Mouse (Mus musculus) heart, postnatal 0 days (tissue): Measurements from ENCODE around the gene Tgfbr2. TPM values are rescaled to one million over a fixed set of nuclear protein-coding genes. Genes with fewer than 3 reads are reported as not detected.
A peak's percentile ranks its signal among the peaks of the same experiment; 100 is the strongest.

Source experiments
- ATAC-seq: fragments of 200-750 bp; cut with Nextera tagmentation; 2 replicates; pipeline ENCODE4 v1.8.0; 2017; ENCODE audit warnings: low read depth, moderate number of reproducible peaks, moderate library complexity; ENCODE audit not compliant: insufficient read depth
- DNase-seq: peaks from one replicate; pipeline ENCODE4 v3.0.0-alpha.2; 2016; ENCODE audit warnings: low spot score
- H3K27ac ChIP-seq: fragments of 300-500 bp; sonication (generic); 2 replicates; pipeline ENCODE4 v1.5.1; 2014; ENCODE audit warnings: low read depth, mild to moderate bottlenecking
- H3K27me3 ChIP-seq: fragments of 300-500 bp; sonication (generic); 2 replicates; pipeline ENCODE4 v1.6.1; 2014; ENCODE audit warnings: low read length, mixed read lengths; ENCODE audit not compliant: control insufficient read depth, insufficient read depth
- H3K36me3 ChIP-seq: fragments of 300-500 bp; sonication (generic); replicated peaks from 2 replicates; pipeline ENCODE4 v1.6.1; 2014; ENCODE audit warnings: low read length, mixed read lengths; ENCODE audit not compliant: control insufficient read depth, insufficient read depth
- H3K4me1 ChIP-seq: fragments of 300-500 bp; sonication (generic); 2 replicates; pipeline ENCODE4 v1.6.1; 2014; ENCODE audit warnings: antibody characterized with exemption; ENCODE audit not compliant: control insufficient read depth, insufficient read depth
- H3K4me2 ChIP-seq: fragments of 300-500 bp; sonication (generic); 2 replicates; pipeline ENCODE4 v1.6.1; 2014; ENCODE audit warnings: low read depth, mild to moderate bottlenecking, low read length, moderate library complexity
- H3K4me3 ChIP-seq: fragments of 300-500 bp; sonication (generic); 2 replicates; pipeline ENCODE4 v1.5.1; 2014; ENCODE audit warnings: low read depth, low read length
- H3K9ac ChIP-seq: fragments of 300-500 bp; sonication (generic); replicated peaks from 2 replicates; pipeline ENCODE4 v1.6.1; 2014; ENCODE audit warnings: low read depth, low read length, mixed read lengths
- H3K9me3 ChIP-seq: fragments of 300-500 bp; sonication (generic); replicated peaks from 2 replicates; pipeline ENCODE4 v1.6.1; 2016; ENCODE audit warnings: low read length; ENCODE audit not compliant: control insufficient read depth
- CTCF ChIP-seq: IDR thresholded peaks from 2 replicates; pipeline ENCODE4 v1.5.1; 2016; ENCODE audit warnings: antibody characterized with exemption, control low read depth, low read depth
- EP300 ChIP-seq: IDR thresholded peaks from 2 replicates; pipeline ENCODE4 v1.6.1; 2016; ENCODE audit warnings: antibody characterized with exemption, low read depth
- WGBS: fragments of 180-500 bp; shearing (Covaris S2); extraction: QIAGEN DNeasy Blood & Tissue Kit; methylation state at CpG from one replicate; pipeline ENCODE4 v1.1.7; 2014; 5-methylcytosine and 5-hydroxymethylcytosine counted together
- polyA plus RNA-seq: library from polyadenylated mRNA; unstranded; fragments of >200 nt; fragmentation: Nextera tagmentation; extraction: Ambion mirVana; gene quantifications from 2 replicates; pipeline ENCODE4 v1.2.1, GENCODE M21; 2015
- total RNA-seq: library from RNA; depleted of rRNA; stranded (reverse); fragments of >200 nt; gene quantifications from 2 replicates; pipeline ENCODE4 v1.2.3, GENCODE M21; 2014; ENCODE audit warnings: low replicate concordance

Gene Tgfbr2
- total and polyA plus RNA-seq, 2 experiments from 2014 or later = 16.0 to 70.8 TPM

DNA sequence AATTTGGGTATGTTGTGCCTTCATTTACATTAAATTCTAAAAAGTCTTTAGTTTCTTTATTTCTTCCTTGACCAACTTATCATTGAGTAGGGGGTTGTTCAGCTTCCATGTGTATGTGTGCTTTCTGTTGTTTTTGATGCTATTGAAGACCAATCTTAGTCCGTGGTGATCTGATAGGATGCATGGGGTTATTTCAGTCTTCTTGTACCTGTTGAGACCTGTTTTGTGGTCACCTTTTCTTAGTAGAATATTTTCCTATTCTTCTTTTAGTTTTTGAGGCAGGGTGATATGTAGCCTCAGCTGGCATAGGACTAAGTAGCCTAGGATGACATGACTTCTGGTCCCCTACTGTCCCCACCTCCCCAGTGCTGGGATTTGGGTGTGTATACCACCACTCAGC, 28.5 kb upstream of the Tgfbr2 start:
- TF ChIP-seq EP300 = no peak
- no peak for TF ChIP-seq CTCF
- Histone ChIP-seq H3K9ac (no peak overlapping the region), H3K27me3 (no peaks in the 10 kb centered on the region), H3K9me3 (no peaks in the 10 kb centered on the region), H3K27ac (no peak overlapping the region), H3K4me1 (no peaks in the 10 kb centered on the region), H3K36me3 (no peaks in the 10 kb centered on the region), H3K4me2 (no peak overlapping the region), H3K4me3 (no peak overlapping the region)
- ATAC-seq (no peak), DNase-seq (no peak)
- WGBS = 91% methylated on average over 1 of the region's 1 CpGs

- Histone ChIP-seq H3K36me3 (no peaks in the 10 kb centered on the region), H3K27me3 (no peaks in the 10 kb centered on the region), H3K4me2 (no peak overlapping the region; the same call in 1 of the 2 replicates), H3K9ac (no peak overlapping the region), H3K4me1 (no peaks in the 10 kb centered on the region), H3K27ac (peak overlapping the region; percentile 38; the same call in 1 of the 2 replicates), H3K4me3 (no peak overlapping the region), H3K9me3 (no peaks in the 10 kb centered on the region)
- DNase-seq = peak; percentile 27
- no peak for ATAC-seq
- TF ChIP-seq CTCF (no peak), EP300 (no peak)
- 24% methylated on average over 9 of the region's 9 CpGs for WGBS
These were observed 24.0 kb upstream of the Tgfbr2 start for GRCm38 (mm10) chr9:116199127-116199526.

DNA sequence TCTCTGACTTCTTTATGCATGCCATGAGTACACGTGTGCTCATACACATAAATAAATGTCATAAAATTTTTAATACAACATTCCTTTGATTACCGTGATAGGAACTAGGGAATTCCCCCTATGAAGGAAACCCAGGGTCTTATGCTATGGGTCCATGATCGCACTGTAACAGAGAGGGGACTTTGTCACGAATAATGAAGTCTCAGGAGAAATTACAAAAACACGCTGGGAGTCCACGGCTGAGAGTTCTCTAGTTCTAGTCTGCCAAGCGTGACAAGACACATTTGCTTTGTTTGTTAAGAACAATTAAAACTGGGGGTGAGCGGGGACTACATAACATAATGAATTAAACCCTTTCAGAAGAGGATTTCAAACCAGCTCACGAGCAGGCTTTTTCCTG, 23.3 kb upstream of the Tgfbr2 start:
- TF ChIP-seq EP300 = no peak
- no peak for TF ChIP-seq CTCF
- no peak for DNase-seq

GRCm38 (mm10) chr9:116197491-116198170, 22.5 kb upstream of the Tgfbr2 start:
- Histone ChIP-seq H3K4me1 (no peaks in the 10 kb centered on the region), H3K27me3 (no peaks in the 10 kb centered on the region), H3K4me2 (no peak overlapping the region), H3K9ac (no peak overlapping the region), H3K27ac (no peak overlapping the region), H3K9me3 (no peaks in the 10 kb centered on the region), H3K36me3 (no peaks in the 10 kb centered on the region), H3K4me3 (no peak overlapping the region)
- TF ChIP-seq EP300 (no peak), CTCF (no peak)
- ATAC-seq = no peak
- WGBS = 84% methylated on average over 11 of the region's 11 CpGs
- DNase-seq = no peak

More for the DNA sequence above, 23.3 kb upstream of the Tgfbr2 start:
- Histone ChIP-seq H3K4me3 (no peak overlapping the region), H3K27ac (no peak overlapping the region), H3K36me3 (no peaks in the 10 kb centered on the region), H3K27me3 (no peaks in the 10 kb centered on the region), H3K9ac (no peak overlapping the region), H3K4me1 (no peaks in the 10 kb centered on the region), H3K4me2 (no peak overlapping the region), H3K9me3 (no peaks in the 10 kb centered on the region)
- 76% methylated on average over 9 of the region's 9 CpGs for WGBS
- no peak for ATAC-seq

- no peak for ATAC-seq
- Histone ChIP-seq H3K36me3 (no peaks in the 10 kb centered on the region), H3K27me3 (no peaks in the 10 kb centered on the region), H3K9me3 (no peaks in the 10 kb centered on the region), H3K27ac (no peak overlapping the region), H3K4me2 (no peak overlapping the region), H3K4me1 (no peaks in the 10 kb centered on the region), H3K9ac (no peak overlapping the region), H3K4me3 (no peak overlapping the region)
- WGBS = 60% methylated on average over 4 of the region's 4 CpGs
- TF ChIP-seq EP300 = no peak
- no peak for TF ChIP-seq CTCF
- no peak for DNase-seq
These were observed 18.8 kb upstream of the Tgfbr2 start for GRCm38 (mm10) chr9:116193889-116194450.

DNA sequence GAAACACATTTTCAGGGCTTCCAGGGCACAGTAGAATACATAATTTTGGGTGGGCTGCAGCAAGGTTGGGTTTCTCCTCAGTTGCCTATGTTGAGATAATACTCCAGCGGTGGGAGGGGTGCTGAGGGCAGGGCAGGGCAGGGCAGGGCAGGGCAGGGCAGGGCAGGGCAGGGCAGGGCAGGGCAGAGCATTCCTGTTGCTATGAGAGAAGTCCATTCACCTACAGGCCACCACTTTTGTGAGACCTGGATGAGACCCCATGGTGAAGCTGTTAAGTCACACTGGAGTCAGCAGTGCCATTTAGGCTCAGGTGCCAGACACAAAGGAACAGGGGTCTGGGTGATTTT, 18.3 kb upstream of the Tgfbr2 start:
- ATAC-seq (no peak), DNase-seq (no peak)
- no peak overlapping the region for H3K4me3 ChIP-seq
- H3K27me3 ChIP-seq = no peaks in the 10 kb centered on the region
- WGBS = 60% methylated on average over 1 of the region's 1 CpGs
- H3K27ac ChIP-seq = no peak overlapping the region
- TF ChIP-seq EP300 (no peak), CTCF (no peak)
- no peak overlapping the region for H3K4me2 ChIP-seq
- no peaks in the 10 kb centered on the region for H3K4me1 ChIP-seq
- no peaks in the 10 kb centered on the region for H3K36me3 ChIP-seq
- H3K9ac ChIP-seq = no peak overlapping the region
- no peaks in the 10 kb centered on the region for H3K9me3 ChIP-seq
